Mouse (Mus musculus) embryonic facial prominence, embryonic 11.5 days (tissue): ENCODE measurements around the gene Kif26b. TPM values are rescaled to one million over a fixed set of nuclear protein-coding genes. Genes with fewer than 3 reads are reported as not detected.
A peak's percentile ranks its signal among the peaks of the same experiment; 100 is the strongest.

Experiments used
- ATAC-seq: fragments of 200-750 bp; cut with Nextera tagmentation; replicated peaks from 2 replicates; pipeline ENCODE4 v1.8.0; 2017; ENCODE audit warnings: low read depth; ENCODE audit not compliant: insufficient number of reproducible peaks, low FRiP score, low TSS enrichment
- DNase-seq: peaks from one replicate; pipeline ENCODE4 v3.0.0-alpha.2; 2015; ENCODE audit warnings: low spot score
- H3K27ac ChIP-seq: fragments of 300-500 bp; sonication (generic); replicated peaks from 2 replicates; pipeline ENCODE4 v1.5.1; 2014; ENCODE audit warnings: mild to moderate bottlenecking, low read depth, low read length, control low read depth
- H3K27me3 ChIP-seq: fragments of 300-500 bp; sonication (generic); 2 replicates; pipeline ENCODE4 v1.6.1; 2014; ENCODE audit warnings: mild to moderate bottlenecking, low read length, moderate library complexity, mixed read lengths; ENCODE audit not compliant: control insufficient read depth, insufficient read depth
- H3K36me3 ChIP-seq: fragments of 300-500 bp; sonication (generic); replicated peaks from 2 replicates; pipeline ENCODE4 v1.6.1; 2014; ENCODE audit warnings: low read depth, mild to moderate bottlenecking, low read length, moderate library complexity, mixed read lengths; ENCODE audit not compliant: control insufficient read depth, insufficient read depth
- H3K4me1 ChIP-seq: fragments of 300-500 bp; sonication (generic); 2 replicates; pipeline ENCODE4 v1.6.1; 2014; ENCODE audit warnings: low read length, mixed read lengths; ENCODE audit not compliant: control insufficient read depth, insufficient read depth
- H3K4me2 ChIP-seq: fragments of 300-500 bp; sonication (generic); 2 replicates; pipeline ENCODE4 v1.6.1; 2014; ENCODE audit warnings: low read depth, mild to moderate bottlenecking, control low read depth, low read length, moderate library complexity
- H3K4me3 ChIP-seq: fragments of 300-500 bp; sonication (generic); 2 replicates; pipeline ENCODE4 v1.5.1; 2014; ENCODE audit warnings: low read depth, low read length, control low read depth
- H3K9ac ChIP-seq: fragments of 300-500 bp; sonication (generic); replicated peaks from 2 replicates; pipeline ENCODE4 v1.6.1; 2014; ENCODE audit warnings: mild to moderate bottlenecking, control low read depth, low read length
- H3K9me3 ChIP-seq: fragments of 300-500 bp; sonication (generic); replicated peaks from 2 replicates; pipeline ENCODE4 v1.6.1; 2016; ENCODE audit warnings: mild to moderate bottlenecking, low read length, inconsistent platforms, mixed read lengths; ENCODE audit not compliant: control insufficient read depth
- WGBS: fragments of 180-500 bp; shearing (Covaris S2); extraction: QIAGEN DNeasy Blood & Tissue Kit; methylation state at CpG from one replicate; pipeline ENCODE4 v1.1.7; 2014; 5-methylcytosine and 5-hydroxymethylcytosine counted together
- polyA plus RNA-seq: library from polyadenylated mRNA; unstranded; fragments of >200 nt; fragmentation: Nextera tagmentation; extraction: Ambion mirVana; gene quantifications from 2 replicates; pipeline ENCODE4 v1.2.1, GENCODE M21; 2014

The Kif26b gene
- polyA plus RNA-seq, 1 experiment from 2014 or later: 12.3 TPM

DNA sequence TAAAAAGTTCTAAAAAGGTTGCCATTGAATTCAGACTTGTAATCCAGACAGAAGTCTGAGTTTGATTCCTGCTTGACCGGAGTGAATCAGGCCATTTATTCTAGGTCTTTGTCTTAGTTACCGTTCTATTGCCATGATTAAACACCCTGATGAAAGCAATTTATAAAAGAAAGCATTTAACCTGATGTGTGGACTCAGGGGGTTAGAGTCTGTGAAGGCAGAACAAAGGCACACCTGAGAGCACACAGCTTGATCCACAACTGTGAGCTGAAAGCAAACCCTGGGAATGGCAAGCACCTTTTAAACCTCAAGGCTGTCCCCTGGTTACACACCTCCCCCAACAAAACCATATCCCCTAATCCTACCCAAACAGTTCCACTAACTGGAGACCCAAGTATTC is 32.7 kb upstream of the Kif26b start:
- 84% methylated on average over 2 of the region's 2 CpGs for WGBS
- H3K27me3 ChIP-seq: no peaks in the 10 kb centered on the region
- no peak overlapping the region for H3K27ac ChIP-seq
- ATAC-seq (no peak), DNase-seq (no peak)
- H3K9ac ChIP-seq: no peak overlapping the region
- H3K4me3 ChIP-seq: no peak overlapping the region
- H3K36me3 ChIP-seq: no peaks in the 10 kb centered on the region
- H3K9me3 ChIP-seq: no peaks in the 10 kb centered on the region
- H3K4me2 ChIP-seq: no peak overlapping the region
- H3K4me1 ChIP-seq: no peaks in the 10 kb centered on the region

DNA sequence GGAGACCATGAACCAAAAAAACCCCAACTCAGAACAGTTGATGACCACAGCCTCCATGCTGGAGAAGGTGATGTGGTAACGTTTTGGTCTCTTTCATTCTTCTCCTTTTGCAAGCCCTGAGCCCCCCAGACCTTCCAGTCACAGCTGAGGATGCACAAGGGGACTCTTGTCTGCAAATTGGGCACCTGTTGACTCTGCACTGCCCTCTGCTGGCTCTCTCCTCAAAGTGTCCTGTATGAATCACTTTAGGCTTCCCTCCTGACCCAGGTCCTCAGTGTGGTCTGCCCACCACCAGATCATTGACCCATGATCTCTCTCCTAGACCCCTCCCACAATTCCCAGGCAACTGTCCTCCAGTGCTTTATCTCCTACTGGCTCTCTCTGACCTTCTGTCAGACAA is 32.1 kb upstream of the Kif26b start:
- no peak overlapping the region for H3K9ac ChIP-seq
- DNase-seq (peak; percentile 25), ATAC-seq (no peak)
- no peaks in the 10 kb centered on the region for H3K4me1 ChIP-seq
- no peak overlapping the region for H3K27ac ChIP-seq
- WGBS: 50% methylated on average over 1 of the region's 1 CpGs
- H3K36me3 ChIP-seq: no peaks in the 10 kb centered on the region
- H3K27me3 ChIP-seq: no peaks in the 10 kb centered on the region
- H3K9me3 ChIP-seq: no peaks in the 10 kb centered on the region
- no peak overlapping the region for H3K4me2 ChIP-seq
- no peak overlapping the region for H3K4me3 ChIP-seq

DNA sequence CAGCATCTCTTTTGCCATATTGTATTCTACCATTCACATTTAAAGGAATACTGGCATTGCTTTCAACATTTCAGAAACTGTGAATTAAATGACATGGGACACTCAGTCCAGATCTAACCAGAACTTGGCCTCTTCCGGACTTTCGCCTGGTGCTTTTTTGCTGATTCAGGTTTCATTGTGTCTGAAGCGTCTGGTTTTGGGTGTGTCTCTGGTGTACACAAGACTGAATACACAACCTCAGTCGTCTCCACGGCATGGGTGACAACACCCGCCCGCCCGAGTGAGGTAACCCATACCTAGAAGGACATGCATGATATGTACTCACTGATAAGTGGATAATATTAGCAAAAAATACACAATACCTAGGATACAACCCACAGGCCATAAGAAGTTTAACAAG is 22.0 kb upstream of the Kif26b start:
- WGBS: 90% methylated on average over 8 of the region's 8 CpGs

DNA sequence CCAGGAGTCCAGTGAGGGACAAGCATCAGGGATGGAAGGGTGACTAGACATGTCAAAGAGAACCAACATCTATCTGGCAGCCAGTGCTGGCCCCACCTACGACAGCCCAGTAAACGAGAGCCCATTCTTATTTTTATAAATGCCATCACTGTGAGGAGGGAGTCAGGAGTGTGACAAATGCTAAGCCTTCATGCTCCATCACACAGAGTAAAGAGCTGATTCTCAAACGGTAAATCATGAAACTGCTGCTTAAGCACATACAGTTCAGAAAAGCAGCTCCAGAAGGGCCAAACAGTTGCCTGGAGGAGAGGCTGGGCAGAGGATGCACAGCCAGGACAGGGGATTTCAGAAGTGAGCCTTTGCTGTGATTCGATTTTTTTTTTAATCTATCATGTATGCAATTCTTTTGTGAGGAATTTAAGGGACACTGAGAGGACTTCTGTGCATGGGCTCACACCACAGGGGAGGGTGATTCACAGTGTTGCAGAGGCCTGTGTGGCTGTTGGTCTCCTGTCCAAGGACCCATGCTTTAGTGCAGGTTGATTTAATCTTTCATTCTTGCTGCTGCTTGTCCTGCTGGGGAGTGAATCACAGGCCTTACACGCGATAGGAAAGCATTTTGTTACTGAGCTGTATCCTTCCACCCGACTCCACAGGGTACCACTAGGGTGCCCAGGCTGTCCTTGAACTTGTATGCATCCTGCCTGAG is 16.4 kb upstream of the Kif26b start:
- Histone ChIP-seq H3K27me3 (no peaks in the 10 kb centered on the region), H3K36me3 (no peaks in the 10 kb centered on the region), H3K27ac (no peak overlapping the region), H3K4me2 (no peak overlapping the region), H3K9ac (no peak overlapping the region), H3K9me3 (no peaks in the 10 kb centered on the region), H3K4me3 (no peak overlapping the region), H3K4me1 (no peaks in the 10 kb centered on the region)
- WGBS: 49% methylated on average over 7 of the region's 7 CpGs
- ATAC-seq (no peak), DNase-seq (no peak)

More for the DNA sequence above, 22.0 kb upstream of the Kif26b start:
- ATAC-seq (no peak), DNase-seq (no peak)
- no peak overlapping the region for H3K9ac ChIP-seq
- H3K9me3 ChIP-seq: no peaks in the 10 kb centered on the region
- no peak overlapping the region for H3K27ac ChIP-seq
- no peaks in the 10 kb centered on the region for H3K27me3 ChIP-seq
- no peaks in the 10 kb centered on the region for H3K4me1 ChIP-seq
- no peaks in the 10 kb centered on the region for H3K36me3 ChIP-seq
- no peak overlapping the region for H3K4me3 ChIP-seq
- no peak overlapping the region for H3K4me2 ChIP-seq

DNA sequence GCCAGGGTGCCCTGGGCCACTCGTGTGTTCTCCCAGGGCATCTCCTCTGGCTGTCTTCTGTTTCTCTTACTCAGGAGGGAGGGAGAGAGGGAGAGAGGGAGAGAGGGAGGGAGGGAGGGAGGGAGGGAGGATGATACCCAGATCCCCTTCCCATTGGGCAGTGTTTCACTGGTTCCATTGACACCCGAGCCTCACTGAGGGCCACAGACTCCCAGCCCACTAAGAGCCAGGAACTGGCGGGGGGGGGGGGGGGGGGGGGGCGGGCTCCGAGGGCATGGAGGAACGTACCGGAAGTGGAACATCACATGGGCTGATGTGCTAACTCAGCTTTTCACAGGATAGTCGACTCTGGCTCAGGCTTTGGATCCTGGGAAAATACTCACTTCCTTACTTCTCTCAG is 15.0 kb upstream of the Kif26b start:
- Histone ChIP-seq H3K27ac (no peak overlapping the region), H3K9me3 (no peaks in the 10 kb centered on the region), H3K27me3 (no peaks in the 10 kb centered on the region), H3K9ac (no peak overlapping the region), H3K36me3 (no peaks in the 10 kb centered on the region), H3K4me2 (no peak overlapping the region), H3K4me3 (no peak overlapping the region), H3K4me1 (no peaks in the 10 kb centered on the region)
- WGBS: 36% methylated on average over 6 of the region's 8 CpGs
- DNase-seq: no peak
- no peak for ATAC-seq

DNA sequence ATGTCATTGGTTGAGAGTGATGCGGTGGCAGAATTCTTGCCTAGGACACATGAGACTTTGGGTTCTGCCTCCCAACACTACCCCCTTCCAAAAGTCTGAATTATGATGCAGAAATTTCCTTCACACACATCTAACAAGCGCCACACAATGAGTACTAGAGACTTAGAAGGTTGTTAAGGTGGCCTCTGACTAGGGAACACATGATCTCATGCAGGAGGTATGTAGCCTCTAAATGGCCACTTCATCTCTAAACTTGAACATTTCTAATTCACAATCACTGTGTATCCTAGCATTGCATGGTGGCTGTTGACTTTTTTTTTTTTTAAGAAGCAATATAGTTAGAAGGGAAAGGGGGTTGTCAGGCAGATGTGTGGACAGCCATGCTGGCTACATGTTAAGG is 13.1 kb upstream of the Kif26b start:
- H3K36me3 ChIP-seq: no peaks in the 10 kb centered on the region
- no peak overlapping the region for H3K4me2 ChIP-seq
- DNase-seq (no peak), ATAC-seq (no peak)
- no peaks in the 10 kb centered on the region for H3K9me3 ChIP-seq
- H3K4me3 ChIP-seq: no peak overlapping the region
- no peaks in the 10 kb centered on the region for H3K4me1 ChIP-seq
- H3K9ac ChIP-seq: no peak overlapping the region
- H3K27me3 ChIP-seq: no peaks in the 10 kb centered on the region
- WGBS: 80% methylated on average over 2 of the region's 2 CpGs
- H3K27ac ChIP-seq: no peak overlapping the region

DNA sequence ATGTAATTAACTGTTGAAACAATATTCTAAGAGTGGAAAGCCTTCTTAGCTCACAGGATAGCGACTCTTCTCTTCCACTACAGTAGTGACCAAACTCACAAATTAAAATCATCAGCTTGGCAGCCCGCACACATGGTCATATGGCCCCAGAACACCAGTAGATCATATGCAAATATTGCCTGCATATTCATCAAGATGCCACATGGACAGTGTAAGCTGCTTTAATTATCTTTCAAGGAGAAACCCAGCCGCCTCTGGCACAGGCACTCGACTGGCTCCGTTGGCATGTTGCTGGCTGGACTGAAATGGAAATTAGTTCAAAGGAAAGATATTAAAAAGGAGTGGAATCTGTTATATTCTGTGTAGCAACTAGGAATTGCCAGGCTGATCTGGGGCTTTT is 6.5 kb upstream of the Kif26b start:
- no peaks in the 10 kb centered on the region for H3K27me3 ChIP-seq
- no peaks in the 10 kb centered on the region for H3K36me3 ChIP-seq
- ATAC-seq: no peak
- DNase-seq: no peak
- H3K4me1 ChIP-seq: no peaks in the 10 kb centered on the region
- no peak overlapping the region for H3K4me3 ChIP-seq
- no peak overlapping the region for H3K9ac ChIP-seq
- WGBS: 85% methylated on average over 5 of the region's 5 CpGs
- H3K4me2 ChIP-seq: no peak overlapping the region
- H3K9me3 ChIP-seq: no peaks in the 10 kb centered on the region
- H3K27ac ChIP-seq: no peak overlapping the region

DNA sequence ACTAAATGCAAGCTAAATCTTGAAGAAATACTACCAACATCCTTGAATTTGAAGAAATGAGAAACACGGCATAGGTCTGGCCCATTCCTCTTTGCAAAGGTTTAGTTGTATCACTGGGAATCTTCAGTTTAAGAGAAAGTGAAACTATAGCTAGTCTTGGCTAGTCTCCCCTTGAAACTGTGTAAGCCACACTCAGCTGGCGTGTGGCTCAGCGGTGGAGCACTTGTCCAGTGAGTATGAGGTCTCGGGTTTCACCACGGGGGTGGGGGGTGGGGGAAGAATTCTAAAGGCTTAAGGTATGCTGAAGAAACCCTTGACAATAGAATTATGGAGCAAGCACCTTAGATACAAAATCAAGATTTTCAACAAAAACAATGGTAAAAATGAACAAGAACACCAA is 5.8 kb upstream of the Kif26b start:
- H3K36me3 ChIP-seq: no peaks in the 10 kb centered on the region
- no peak overlapping the region for H3K9ac ChIP-seq
- H3K4me1 ChIP-seq: no peaks in the 10 kb centered on the region
- ATAC-seq (no peak), DNase-seq (no peak)
- no peaks in the 10 kb centered on the region for H3K9me3 ChIP-seq
- H3K4me2 ChIP-seq: no peak overlapping the region
- H3K27ac ChIP-seq: no peak overlapping the region
- H3K4me3 ChIP-seq: no peak overlapping the region
- WGBS: 36% methylated on average over 5 of the region's 5 CpGs
- H3K27me3 ChIP-seq: peaks cover 4% of the 10 kb centered on the region; the same call in 1 of the 2 replicates
